Mouse (Mus musculus): ENCODE data around the gene Esr1. TPM values are rescaled to one million over a fixed set of nuclear protein-coding genes. Genes with fewer than 3 reads are reported as not detected.
"Not testable (repeated sequence)": the region's sequence is repeated elsewhere in the genome, so short reads cannot be mapped to it uniquely, and the experiment has no call there.

The Esr1 gene
- total RNA-seq, 1 experiment from 2014 or later, result 19.6 TPM

DNA sequence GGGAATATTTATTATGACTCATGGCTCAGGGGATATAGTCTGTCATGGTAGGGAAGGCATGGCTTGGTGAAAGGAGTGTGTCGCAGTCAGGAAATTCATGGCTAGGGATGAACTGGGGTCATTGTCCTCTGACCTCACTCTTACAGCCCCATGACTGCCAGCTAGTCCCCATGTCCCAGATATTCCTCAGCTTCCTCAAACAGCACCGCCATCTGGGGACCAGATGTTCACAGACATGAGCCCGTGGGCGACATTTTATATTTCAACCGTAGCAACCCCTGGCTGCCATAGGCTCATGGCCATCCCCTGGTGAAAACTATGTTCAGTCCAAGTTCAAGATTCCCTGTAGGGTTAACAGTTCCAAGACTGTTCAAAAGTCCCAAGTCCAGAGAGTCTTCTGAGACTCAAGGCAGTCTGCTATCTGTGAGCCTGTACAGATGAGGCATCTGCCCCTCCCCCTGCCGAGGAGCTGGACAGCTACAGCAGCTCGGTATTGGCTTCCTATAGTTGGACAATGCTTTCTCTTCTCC, 83.0 kb downstream of the Esr1 start:
- peak; percentile 43 for DNase-seq

DNA sequence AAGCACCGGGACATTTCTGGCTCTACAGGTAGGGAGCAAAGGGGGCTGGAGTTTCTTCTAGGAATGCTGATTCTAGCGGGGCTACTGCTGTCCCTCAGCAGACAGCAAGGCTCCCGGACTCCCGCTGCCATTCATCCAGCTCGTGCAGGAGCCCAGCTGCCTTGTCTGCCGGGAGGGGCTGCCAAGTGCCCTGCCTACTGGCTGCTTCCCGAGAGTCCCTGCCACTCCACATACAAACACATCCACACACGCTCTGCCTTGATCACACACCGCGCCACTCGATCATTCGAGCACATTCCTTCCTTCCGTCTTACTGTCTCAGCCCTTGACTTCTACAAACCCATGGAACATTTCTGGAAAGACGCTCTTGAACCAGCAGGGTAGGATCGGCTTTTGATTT, 98.5 kb downstream of the Esr1 start:
- peak; percentile 65 for DNase-seq

- DNase-seq, result no peak
Measured at GRCm38 (mm10) chr10:4711434-4711833, 100.0 kb downstream of the Esr1 start.

DNA sequence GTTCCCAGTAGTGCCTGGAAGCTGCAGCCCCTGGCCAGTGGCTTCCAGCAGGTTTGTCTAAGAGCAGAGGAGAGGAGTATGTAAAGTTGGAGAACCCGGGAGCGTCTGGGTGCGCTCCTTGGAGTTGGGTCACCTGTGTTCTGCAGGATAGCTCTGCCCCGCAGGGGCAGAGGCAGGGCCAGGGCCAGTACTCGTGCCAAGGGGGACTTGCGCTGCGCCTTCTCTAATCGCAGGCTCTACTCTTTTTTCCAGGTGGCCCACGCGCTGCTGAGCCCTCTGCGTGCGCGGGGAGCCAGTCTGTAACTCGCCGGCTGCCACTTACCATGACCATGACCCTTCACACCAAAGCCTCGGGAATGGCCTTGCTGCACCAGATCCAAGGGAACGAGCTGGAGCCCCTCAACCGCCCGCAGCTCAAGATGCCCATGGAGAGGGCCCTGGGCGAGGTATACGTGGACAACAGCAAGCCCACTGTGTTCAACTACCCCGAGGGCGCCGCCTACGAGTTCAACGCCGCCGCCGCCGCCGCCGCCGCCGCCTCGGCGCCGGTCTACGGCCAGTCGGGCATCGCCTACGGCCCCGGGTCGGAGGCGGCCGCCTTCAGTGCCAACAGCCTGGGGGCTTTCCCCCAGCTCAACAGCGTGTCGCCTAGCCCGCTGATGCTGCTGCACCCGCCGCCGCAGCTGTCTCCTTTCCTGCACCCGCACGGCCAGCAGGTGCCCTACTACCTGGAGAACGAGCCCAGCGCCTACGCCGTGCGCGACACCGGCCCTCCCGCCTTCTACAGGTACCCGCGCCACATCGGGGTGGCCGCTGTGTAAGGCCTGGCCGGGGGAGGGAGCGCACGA, 100.9 kb downstream of the Esr1 start:
- DNase-seq, result peak; percentile 39

DNA sequence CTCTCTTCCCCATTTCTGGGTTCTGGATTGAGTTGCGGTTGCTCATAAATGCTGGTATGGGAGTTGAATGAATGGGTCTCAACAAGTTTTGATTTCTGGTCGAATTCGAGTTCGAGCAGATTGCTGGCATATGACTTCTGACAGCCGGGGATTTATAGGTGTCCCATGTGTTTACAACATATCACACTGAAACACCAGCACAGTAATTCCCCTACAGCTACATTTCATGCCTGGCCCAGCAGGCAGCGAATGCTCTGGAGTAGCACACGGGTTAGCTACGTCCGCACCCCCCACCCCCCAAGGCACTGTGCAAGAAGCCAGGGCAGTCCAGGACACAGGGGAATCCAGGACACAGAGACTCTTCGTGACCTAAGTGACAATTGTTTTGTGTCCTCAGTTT, 102.0 kb downstream of the Esr1 start:
- peak; percentile 45 for DNase-seq

DNA sequence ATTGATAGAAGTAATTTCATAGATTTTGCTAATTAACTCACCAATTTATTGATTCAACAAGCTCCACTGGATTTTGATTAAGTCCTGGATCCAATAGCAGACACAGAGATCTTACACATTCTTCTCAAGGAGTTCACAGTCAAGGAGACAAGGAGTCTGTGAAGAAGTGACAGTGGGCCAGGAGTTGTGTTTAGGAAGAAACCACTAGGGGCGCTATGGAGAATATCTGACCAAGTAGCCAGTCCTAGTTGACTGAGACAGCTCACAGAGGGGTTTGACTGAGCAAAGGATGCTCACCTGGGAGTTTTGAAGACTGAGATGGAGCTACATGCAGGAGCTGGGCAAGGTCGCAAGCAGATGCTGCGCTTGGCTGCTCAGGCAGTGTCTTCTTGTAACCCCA, 113.5 kb downstream of the Esr1 start:
- peak; percentile 24 for DNase-seq

GRCm38 (mm10) chr10:4726141-4726540, 114.7 kb downstream of the Esr1 start:
- DNase-seq, result no peak

GRCm38 (mm10) chr10:4732328-4732727, 120.9 kb downstream of the Esr1 start:
- peak; percentile 10 for DNase-seq

DNA sequence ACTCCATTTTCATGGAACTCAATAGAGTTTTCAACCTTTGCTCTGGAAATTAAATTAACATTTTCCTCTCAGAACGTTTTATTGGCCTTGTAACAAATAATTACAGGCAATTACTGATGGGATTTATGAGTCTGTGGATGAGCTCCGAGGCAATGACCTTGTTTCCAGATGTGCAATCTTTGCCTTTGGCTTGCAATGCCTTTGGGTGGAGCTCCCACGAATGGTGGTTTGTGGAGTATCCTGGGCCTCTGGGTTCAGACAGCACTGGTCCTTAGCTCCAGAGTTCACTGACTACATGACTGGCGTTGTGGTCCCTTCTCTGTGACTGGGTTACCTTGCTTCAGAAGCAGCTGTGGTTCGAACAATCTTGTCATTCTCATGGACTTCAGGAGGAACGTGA, 122.6 kb downstream of the Esr1 start:
- peak; percentile 29 for DNase-seq

- no peak for DNase-seq
Measured at GRCm38 (mm10) chr10:4734942-4735341, 123.5 kb downstream of the Esr1 start.

- DNase-seq, result no peak
Measured at GRCm38 (mm10) chr10:4738311-4738710, 126.9 kb downstream of the Esr1 start.

- DNase-seq, result not testable (repeated sequence)
Measured at GRCm38 (mm10) chr10:4751091-4751490, 139.7 kb downstream of the Esr1 start.

DNA sequence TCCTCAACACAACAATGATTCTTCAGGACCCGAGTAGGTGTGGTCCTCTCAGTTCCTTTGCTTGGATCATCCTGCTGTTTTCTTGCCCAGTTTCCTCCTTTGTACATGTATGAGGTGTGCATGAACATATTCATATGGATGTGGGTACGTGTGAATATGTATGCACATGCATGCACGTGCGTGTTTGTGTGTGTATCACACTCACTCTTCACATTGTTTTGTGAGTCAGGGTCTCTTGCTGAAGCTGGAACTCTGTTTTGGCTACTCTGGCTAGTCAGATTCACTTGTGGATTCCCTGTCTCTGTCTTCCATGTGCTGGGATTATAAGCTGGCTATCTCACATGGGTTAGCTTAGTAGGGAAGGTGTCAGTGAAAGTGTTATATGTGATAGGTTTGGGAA, 141.6 kb downstream of the Esr1 start:
- DNase-seq, result no peak

DNA sequence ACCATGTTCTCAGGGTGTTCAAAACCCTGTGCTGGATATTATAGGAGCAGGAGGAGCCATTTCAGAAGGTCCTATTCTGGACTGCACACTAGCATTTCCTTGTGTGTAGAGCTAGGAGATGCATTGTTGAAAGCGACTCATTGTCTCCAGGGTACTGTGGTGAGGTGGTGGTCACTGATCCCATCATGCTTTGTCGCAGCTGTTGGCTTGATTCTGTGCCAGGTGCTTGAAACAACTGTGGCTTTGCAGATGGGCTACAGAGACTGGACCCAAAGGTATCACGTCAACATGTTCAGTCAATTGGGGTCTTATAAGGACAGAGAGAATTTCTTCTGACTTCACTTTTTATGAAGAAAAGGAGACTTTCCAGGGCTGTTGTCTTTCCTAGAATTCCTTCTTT, 164.1 kb downstream of the Esr1 start:
- DNase-seq, result peak; percentile 4

DNA sequence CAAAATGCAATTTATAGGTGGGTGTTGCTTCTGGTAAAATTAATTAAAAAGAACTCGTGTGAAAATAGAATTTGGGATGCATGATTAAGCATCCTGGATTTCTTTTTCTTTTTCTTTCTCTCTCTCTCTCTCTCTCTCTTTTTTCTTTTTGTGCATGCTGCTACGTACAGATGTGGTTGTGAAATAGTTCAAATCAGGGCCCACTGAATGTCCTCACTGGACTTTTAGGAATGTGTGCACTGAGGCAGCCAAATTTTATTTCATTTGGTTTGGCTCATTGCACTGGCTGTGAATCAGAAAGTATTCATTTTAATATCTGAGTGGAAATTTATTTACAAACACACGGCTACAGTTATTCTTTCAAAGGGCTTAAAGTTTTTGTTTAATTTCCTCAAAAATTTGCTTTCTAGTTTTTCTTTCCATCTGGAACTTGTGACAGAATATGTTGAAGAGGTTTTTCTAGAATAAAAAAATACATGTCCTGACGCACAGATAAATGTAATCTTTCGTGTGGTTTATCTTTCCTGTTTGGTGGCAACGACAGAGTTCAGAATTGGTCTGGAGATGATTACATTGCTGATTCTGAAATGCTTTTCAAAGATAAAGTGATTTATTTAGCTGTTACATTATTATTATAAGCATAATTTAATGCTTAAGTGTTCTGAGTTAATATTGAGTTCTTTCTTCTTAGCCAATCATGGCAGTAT, 164.8 kb downstream of the Esr1 start:
- peak; percentile 10 for DNase-seq

- peak; percentile 7 for DNase-seq
Measured at GRCm38 (mm10) chr10:4776714-4777090, 165.3 kb downstream of the Esr1 start.

GRCm38 (mm10) chr10:4777996-4778395, 166.6 kb downstream of the Esr1 start:
- no peak for DNase-seq

- no peak for DNase-seq
Measured at GRCm38 (mm10) chr10:4780926-4781325, 169.5 kb downstream of the Esr1 start.

DNA sequence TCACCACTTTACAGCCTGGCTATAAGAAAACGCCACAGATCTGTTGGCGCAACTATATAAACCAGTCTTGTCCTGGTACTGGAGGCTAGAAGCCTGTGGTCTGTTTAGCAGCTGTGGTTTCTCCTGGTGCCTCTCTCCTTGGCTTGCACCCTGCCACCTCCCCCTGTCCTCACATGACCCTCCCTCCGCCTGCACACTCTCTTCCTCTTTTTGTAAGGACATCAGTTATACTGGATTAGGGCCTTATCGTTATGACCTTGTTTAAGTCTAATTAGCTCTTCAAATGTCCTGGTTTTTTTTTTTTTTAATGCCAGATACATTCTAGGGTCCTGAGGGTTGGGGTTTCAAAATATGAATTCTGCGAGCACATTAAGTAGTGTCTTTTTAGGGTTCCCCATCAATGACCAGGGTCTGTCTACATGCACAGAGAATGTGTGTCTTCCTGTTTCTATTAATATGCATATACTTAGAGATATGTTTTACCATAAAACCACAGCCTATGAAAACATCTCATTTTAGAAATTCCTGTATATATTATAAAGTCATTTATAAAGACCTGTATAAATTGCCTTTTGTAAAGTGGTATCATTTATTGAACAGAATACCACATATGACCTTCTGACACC, 175.7 kb downstream of the Esr1 start:
- no peak for DNase-seq

DNA sequence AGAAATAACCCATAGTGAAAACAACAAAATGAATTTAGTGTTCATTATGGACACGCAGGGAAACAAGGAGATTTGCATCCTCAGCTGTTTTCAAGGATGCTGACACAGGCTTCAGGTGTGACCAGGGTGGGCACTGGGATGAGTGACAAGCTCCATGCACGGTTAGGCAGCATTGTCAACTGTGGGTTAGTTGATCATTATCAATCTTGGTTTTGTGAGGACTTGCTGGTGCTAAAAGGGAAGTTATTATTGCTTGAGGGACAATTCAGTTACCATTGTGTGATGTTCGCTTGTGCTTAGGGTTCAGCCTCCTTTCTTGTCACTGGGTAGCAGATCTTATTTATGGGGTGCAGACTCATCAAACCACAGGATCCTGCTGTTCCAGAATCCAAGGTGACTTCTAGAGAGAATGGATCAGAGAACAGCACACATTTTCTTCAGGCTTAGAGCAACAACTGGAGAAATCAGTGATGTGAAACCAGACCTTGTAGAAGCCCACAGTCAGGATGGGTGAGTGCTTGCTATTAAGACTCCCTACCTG, 186.9 kb downstream of the Esr1 start:
- no peak for DNase-seq

GRCm38 (mm10) chr10:4824366-4824765, 213.0 kb downstream of the Esr1 start:
- DNase-seq, result peak; percentile 20

- DNase-seq, result no peak
Measured at GRCm38 (mm10) chr10:4830592-4830991, 219.2 kb downstream of the Esr1 start.

GRCm38 (mm10) chr10:4838099-4838498, 226.7 kb downstream of the Esr1 start:
- DNase-seq, result no peak
